Mouse (Mus musculus): Measurements from ENCODE around the gene Smim13. TPM values are rescaled to one million over a fixed set of nuclear protein-coding genes. Genes with fewer than 3 reads are reported as not detected.

Gene Smim13
- polyA plus RNA-seq, 1 experiment from 2014 or later: 10.8 TPM

DNA sequence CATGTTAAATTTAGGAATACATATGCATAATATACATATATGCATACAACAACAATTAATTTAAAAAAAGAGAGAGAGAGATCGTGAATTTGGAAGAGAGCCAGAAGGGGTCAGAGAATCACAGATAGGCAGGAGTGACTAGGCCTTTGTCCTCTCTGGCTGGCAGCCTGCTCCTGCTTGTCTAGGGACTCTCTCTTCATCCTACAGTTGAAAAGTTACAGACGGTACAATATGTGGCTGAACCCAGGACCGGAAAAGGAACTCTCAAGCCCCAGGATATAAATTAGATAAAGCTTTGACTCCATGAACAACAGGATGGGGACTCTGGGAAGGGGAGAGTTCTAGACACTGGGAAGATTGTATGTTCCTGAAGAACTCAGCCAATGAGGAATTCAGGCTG lies 36.6 kb downstream of the Smim13 start:
- in situ Hi-C loops (cut with MboI; ENCODE audit: low pct_unique_long_range_greater_than_20kb): loop anchor here (5.0 to 25.0 kb wide), 3 partner anchors 286 to 976 kb away; no protein-coding TSS in a partner anchor
- ATAC-seq: no peak
- CTCF ChIA-PET: interaction anchor here (1.4 to 4.3 kb wide), 3 partner anchors 9 to 288 kb away, joined by 3 to 18 read pairs (median 3); no protein-coding TSS in a partner anchor

DNA sequence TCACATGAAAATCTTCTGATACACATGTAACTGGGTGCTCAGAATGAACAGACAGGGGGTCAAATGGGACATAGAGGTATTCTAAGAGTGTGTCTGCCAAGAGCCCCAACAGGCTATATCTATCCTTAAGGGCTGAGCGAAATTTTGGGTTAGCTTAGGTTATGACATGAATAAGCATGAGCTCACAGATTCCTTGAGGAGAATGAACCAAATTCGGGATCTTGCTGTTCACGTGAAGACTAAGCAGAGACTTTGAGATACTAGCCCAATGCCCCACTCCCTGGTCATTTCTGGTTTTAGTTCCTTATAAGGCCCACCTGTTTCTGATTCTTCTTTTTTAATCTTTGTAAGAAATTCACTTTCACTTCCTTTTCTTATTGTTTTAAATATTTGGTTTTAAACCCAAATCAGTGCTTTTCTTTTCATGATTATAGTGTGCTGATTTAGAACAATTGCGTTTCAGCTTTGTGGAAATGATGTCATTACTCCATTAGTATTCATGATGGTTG lies 41.9 kb downstream of the Smim13 start:
- ChIA-PET POLR2A (no interaction called here), CTCF (interaction anchor here (3.0 kb wide), 1 partner anchor 11 kb away, joined by 11 read pairs; no protein-coding TSS in a partner anchor)
- in situ Hi-C loops (cut with MboI; ENCODE audit: low pct_unique_long_range_greater_than_20kb): loop anchor here (25.0 kb wide), 1 partner anchor 971 kb away; no protein-coding TSS in a partner anchor

More for the DNA sequence above, 36.6 kb downstream of the Smim13 start:
- no peak for DNase-seq (ENCODE audit: low read depth, low spot score)
- no peak for TF ChIP-seq CTCF (IDR thresholded peaks at IDR 0.05)
- POLR2A ChIA-PET: interaction anchor here (1.4 kb wide), 1 partner anchor 354 kb away, joined by 3 read pairs; no protein-coding TSS in a partner anchor
- peaks cover 5% of the 10 kb centered on the region for H3K27me3 ChIP-seq

DNA sequence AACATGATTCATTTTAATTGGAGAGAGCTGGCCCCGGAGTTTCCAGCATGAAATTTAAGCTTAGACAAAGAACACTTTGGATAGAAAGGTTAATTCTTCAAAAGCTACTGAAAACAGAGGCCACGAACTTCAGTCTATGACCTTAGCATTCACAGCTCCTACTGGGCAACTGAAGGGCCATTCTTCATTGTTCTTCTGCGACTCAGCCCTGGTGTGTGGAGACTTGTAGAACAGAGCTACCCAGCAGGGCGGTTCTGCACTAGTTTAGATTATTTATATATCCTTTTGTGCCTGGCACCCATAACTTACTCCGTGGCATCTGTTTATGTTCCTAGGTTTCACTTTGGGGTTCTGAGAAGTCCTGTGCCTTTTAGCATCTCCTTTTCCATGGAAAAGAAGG lies 44.0 kb downstream of the Smim13 start:
- ChIA-PET CTCF (interaction anchor here (0.8 to 1.5 kb wide), 2 partner anchors 9 to 287 kb away, joined by 3 read pairs; no protein-coding TSS in a partner anchor), POLR2A (no interaction called here)
- TF ChIP-seq CTCF (IDR thresholded peaks at IDR 0.05): no peak

More for the DNA sequence above, 41.9 kb downstream of the Smim13 start:
- H3K27me3 ChIP-seq: peaks cover 10% of the 10 kb centered on the region
- no peak for TF ChIP-seq CTCF (IDR thresholded peaks at IDR 0.05)
- ATAC-seq (no peak), DNase-seq (ENCODE audit: low read depth, low spot score) (no peak)

DNA sequence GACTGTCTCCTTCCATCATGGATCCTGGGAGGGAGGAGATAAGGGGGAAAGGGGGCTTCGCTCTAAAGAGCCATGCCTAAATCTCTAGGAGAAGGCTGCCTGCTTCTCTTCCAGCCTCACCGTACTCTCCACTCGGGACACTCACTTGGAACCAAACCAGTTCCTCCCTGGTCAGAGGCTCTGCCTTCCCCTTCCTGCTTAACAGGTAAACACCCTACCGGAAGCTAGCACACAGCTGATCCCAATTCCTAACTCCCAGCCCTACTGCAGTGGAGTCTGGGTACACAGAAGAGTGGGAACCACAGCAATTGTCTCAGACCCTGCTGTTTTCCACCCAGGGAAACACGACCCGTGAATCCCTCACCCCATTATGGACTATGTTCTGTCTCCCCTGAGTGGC lies 46.2 kb downstream of the Smim13 start:
- ATAC-seq (no peak), DNase-seq (ENCODE audit: low read depth, low spot score) (no peak)
- peaks cover 9% of the 10 kb centered on the region for H3K27me3 ChIP-seq
- no peak for TF ChIP-seq CTCF (IDR thresholded peaks at IDR 0.05)
- ChIA-PET POLR2A (no interaction called here), CTCF (no interaction called here)
- in situ Hi-C loops (cut with MboI; ENCODE audit: low pct_unique_long_range_greater_than_20kb): loop anchor here (25.0 kb wide), 1 partner anchor 966 kb away; no protein-coding TSS in a partner anchor

More for the DNA sequence above, 44.0 kb downstream of the Smim13 start:
- in situ Hi-C loops (cut with MboI; ENCODE audit: low pct_unique_long_range_greater_than_20kb): loop anchor here (25.0 kb wide), 1 partner anchor 969 kb away; no protein-coding TSS in a partner anchor
- ATAC-seq (no peak), DNase-seq (ENCODE audit: low read depth, low spot score) (no peak)
- H3K27me3 ChIP-seq: peaks cover 10% of the 10 kb centered on the region

DNA sequence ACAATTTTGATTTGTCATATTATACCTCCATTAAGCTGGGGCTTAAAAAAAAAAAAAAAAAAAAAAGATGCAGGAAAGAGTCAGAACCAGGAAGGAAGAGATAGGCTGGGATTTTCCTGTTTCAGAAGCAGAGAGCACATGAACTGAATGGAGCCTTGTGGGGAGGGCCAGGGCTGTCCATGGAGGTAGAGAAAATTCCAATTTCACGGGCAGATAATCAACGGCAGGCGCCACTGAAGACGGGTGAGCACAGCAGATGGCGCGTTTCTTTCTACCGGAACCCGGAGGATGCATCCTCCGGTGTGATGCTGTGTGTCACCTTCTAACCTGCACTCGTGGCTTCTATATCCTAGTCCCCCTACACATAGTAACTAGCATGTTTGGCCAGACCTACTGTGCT lies 46.8 kb downstream of the Smim13 start:
- TF ChIP-seq CTCF (IDR thresholded peaks at IDR 0.05): no peak
- no peak for ATAC-seq
- CTCF ChIA-PET: no interaction called here
- in situ Hi-C loops (cut with MboI; ENCODE audit: low pct_unique_long_range_greater_than_20kb): loop anchor here (25.0 kb wide), 1 partner anchor 966 kb away; no protein-coding TSS in a partner anchor
- no peak for DNase-seq (ENCODE audit: low read depth, low spot score)
- H3K27me3 ChIP-seq: peaks cover 4% of the 10 kb centered on the region
- POLR2A ChIA-PET: no interaction called here

DNA sequence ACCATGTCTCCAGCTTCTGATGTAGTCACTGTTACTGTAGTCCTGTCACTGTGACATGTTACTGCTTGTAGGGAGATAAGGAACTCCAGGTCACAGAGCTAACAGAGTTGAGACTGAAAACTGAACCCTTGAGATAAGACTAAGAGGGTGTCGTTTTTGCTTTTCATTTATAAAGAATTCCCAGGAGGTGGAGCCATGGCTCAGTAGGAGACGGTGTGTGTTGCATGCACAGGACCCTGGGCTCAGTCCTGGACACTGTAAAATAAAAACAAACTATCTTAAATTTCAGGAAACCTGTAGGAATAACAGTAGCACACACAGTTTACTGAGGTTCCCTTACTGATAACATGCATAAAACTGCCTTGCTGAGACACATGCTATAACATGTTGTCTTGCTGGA lies 48.9 kb downstream of the Smim13 start:
- ChIA-PET POLR2A (no interaction called here), CTCF (no interaction called here)
- peak; percentile 21 for TF ChIP-seq CTCF (IDR thresholded peaks at IDR 0.05)
- H3K27me3 ChIP-seq: no peaks in the 10 kb centered on the region
- in situ Hi-C loops (cut with MboI; ENCODE audit: low pct_unique_long_range_greater_than_20kb): loop anchor here (25.0 kb wide), 1 partner anchor 964 kb away; no protein-coding TSS in a partner anchor
- ATAC-seq (no peak), DNase-seq (ENCODE audit: low read depth, low spot score) (no peak)

DNA sequence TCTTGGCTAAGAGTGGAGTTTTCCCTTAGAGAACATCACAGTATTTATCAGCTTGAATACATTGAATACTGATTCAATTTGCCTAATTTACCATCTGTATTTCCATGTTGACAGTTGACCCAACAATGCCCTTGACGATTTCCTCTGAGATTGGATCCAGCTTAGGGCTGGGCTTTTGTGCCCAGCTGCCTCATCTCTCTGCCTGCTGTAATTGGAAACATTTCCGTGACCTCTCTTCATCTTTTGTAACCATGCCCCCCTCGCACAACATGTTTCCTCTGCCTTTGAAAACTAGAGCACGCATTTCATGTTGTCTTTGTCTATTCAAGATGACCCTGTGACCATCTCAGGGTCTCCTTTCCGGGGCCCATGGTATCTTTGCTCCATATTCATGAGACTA lies 49.4 kb downstream of the Smim13 start:
- POLR2A ChIA-PET: no interaction called here
- in situ Hi-C loops (cut with MboI; ENCODE audit: low pct_unique_long_range_greater_than_20kb): loop anchor here (25.0 kb wide), 1 partner anchor 963 kb away; no protein-coding TSS in a partner anchor
- ATAC-seq (no peak), DNase-seq (ENCODE audit: low read depth, low spot score) (no peak)
- CTCF ChIA-PET: no interaction called here
- TF ChIP-seq CTCF (IDR thresholded peaks at IDR 0.05): no peak
- H3K27me3 ChIP-seq: no peaks in the 10 kb centered on the region

DNA sequence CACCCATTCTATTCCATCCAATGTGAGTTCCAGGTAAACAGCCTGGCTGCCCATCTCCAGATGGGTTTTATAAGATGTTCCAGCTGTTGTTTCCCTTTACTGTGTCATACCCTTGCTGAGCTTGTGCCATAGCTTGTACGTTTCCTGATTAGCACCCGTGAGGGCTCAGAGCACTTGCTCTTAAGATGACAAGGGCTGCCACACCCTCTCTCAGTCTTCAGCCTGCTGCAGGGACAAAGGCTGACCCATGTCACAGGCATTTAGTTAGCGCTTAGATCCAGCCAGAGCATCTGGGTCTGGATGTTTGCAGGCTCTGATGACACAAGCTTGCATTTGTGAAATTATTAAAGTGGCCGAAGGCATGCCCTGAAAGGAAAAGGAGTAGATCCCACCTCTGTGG lies 50.4 kb downstream of the Smim13 start:
- DNase-seq (ENCODE audit: low read depth, low spot score) (no peak), ATAC-seq (no peak)
- no peak for TF ChIP-seq CTCF (IDR thresholded peaks at IDR 0.05)
- ChIA-PET POLR2A (interaction anchor here (0.6 kb wide), 1 partner anchor 29 kb away, joined by 3 read pairs; no protein-coding TSS in a partner anchor), CTCF (interaction anchor here (2.8 kb wide), 1 partner anchor 160 kb away, joined by 7 read pairs; no protein-coding TSS in a partner anchor)
- in situ Hi-C loops (cut with MboI; ENCODE audit: low pct_unique_long_range_greater_than_20kb): no loop called here
- no peaks in the 10 kb centered on the region for H3K27me3 ChIP-seq

DNA sequence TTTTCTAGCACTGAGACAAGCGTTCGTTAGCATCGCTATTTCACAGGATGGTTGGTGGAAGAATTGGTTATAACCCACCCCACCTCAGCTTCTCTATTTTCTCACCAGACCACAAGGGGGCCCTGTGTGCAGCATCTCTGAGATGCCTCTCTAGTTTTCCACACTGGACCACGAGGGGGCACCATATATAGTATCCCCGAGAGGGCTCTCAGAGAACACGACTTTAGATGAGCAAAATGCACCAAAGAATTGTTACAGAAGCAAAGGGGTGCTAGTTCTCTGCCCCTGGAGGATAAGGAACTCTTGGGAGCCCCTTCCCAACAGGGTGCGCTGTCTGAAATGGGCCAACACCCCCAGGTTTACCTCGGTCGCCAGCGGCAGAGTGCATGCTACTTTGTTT lies 53.1 kb downstream of the Smim13 start:
- DNase-seq (ENCODE audit: low read depth, low spot score): peak; percentile 33
- peak; percentile 93 for TF ChIP-seq CTCF (IDR thresholded peaks at IDR 0.05)
- POLR2A ChIA-PET: interaction anchor here (0.7 to 0.9 kb wide), 3 partner anchors 11 to 274 kb away, joined by 3 read pairs; no protein-coding TSS in a partner anchor
- CTCF ChIA-PET: interaction anchor here (0.6 to 2.7 kb wide), 23 partner anchors 9 to 289 kb away, joined by 3 to 23 read pairs (median 4); no protein-coding TSS in a partner anchor
- in situ Hi-C loops (cut with MboI; ENCODE audit: low pct_unique_long_range_greater_than_20kb): no loop called here
- ATAC-seq: no peak
- no peaks in the 10 kb centered on the region for H3K27me3 ChIP-seq

DNA sequence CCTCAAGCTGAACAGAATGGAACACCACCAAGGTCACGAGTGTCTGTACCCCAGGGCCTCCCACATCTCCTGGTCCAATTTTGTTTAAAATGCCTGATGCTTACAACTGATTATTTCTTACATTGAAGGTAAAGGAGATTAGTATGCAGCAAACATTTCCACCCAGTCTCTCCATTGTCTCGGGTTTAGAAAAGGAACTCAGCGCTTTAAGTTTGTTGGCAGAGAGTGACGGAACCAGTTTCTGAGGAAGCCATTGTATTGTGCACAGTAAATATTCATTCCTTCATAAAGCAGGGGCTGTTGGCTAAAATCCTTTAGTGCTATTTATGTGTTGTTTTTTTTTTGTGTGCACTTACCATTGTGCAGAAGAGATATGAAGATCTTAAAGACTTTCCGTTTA lies 71.1 kb downstream of the Smim13 start:
- in situ Hi-C loops (cut with MboI; ENCODE audit: low pct_unique_long_range_greater_than_20kb): no loop called here
- TF ChIP-seq CTCF (IDR thresholded peaks at IDR 0.05): no peak
- CTCF ChIA-PET: interaction anchor here (2.1 kb wide), 1 partner anchor 18 kb away, joined by 7 read pairs; no protein-coding TSS in a partner anchor
- POLR2A ChIA-PET: interaction anchor here (0.7 to 1.6 kb wide), 2 partner anchors 37 to 109 kb away, joined by 3 to 5 read pairs; no protein-coding TSS in a partner anchor
- no peaks in the 10 kb centered on the region for H3K27me3 ChIP-seq
- DNase-seq (ENCODE audit: low read depth, low spot score) (no peak), ATAC-seq (no peak)

DNA sequence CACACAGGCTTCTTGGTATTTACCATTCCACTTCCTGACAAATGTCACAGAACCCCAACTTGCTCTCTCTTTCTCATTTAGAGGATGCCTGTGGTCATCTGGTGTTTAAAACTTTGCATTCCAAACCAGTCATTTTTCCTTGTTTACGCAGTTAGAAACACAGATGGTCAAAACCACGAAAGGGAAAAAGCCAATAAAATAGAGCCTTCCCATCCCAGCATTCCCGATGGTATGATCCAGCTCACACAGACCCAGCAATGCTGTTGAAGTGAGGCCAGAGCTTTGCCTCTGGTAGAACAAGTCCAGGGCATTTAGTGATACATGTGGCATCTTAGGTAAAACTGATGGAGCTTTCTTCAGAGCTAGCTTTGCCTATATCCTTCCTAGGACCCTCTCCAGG lies 71.8 kb downstream of the Smim13 start:
- DNase-seq (ENCODE audit: low read depth, low spot score): peak; percentile 47
- POLR2A ChIA-PET: interaction anchor here (0.7 to 1.6 kb wide), 2 partner anchors 36 to 108 kb away, joined by 3 to 5 read pairs; no protein-coding TSS in a partner anchor
- no peak for ATAC-seq
- no peaks in the 10 kb centered on the region for H3K27me3 ChIP-seq
- in situ Hi-C loops (cut with MboI; ENCODE audit: low pct_unique_long_range_greater_than_20kb): no loop called here
- CTCF ChIA-PET: interaction anchor here (2.1 kb wide), 1 partner anchor 19 kb away, joined by 7 read pairs; no protein-coding TSS in a partner anchor
- TF ChIP-seq CTCF (IDR thresholded peaks at IDR 0.05): no peak

All from Patski (cell line).